Comparison of ENCODE assay signal across 7 mouse cellular contexts in genomic region chr2:62573753-62574159, GRCm38 (mm10). TPM values are rescaled to one million over a fixed set of nuclear protein-coding genes. Genes with fewer than 3 reads are reported as not detected.
DNase-seq lines count a peak whose midpoint lies in the region; ATAC-seq and TF ChIP-seq lines count a peak whose summit lies in the region.

Gene Fap, minus strand, starts transcription at chr2:62574075.

- H3K4me1 ChIP-seq in lung, postnatal 0 days (ENCODE audit: insufficient read depth, low read depth, low read length): no peaks in the 10 kb centered on the region
- no peaks in the 10 kb centered on the region for H3K4me1 ChIP-seq in stomach, embryonic 16.5 days (ENCODE audit: control insufficient read depth, insufficient read depth, low read length)
- H3K4me1 ChIP-seq in liver, embryonic 11.5 days (replicated peaks; ENCODE audit: control insufficient read depth, insufficient read depth, low read length): no peaks in the 10 kb centered on the region

- DNase-seq in lung, postnatal 0 days (ENCODE audit: low spot score): peak; percentile 50
- no peak for DNase-seq in lung, postnatal 25 days (ENCODE audit: low spot score)
- DNase-seq in fibroblast of lung, adult 2 months (ENCODE audit: low read depth): peak; percentile 91
- no peak for DNase-seq in liver, embryonic 11.5 days (ENCODE audit: low spot score)
- no peak for DNase-seq in retina, postnatal 1 day

- TF ChIP-seq EP300 in lung, postnatal 0 days (IDR thresholded peaks at IDR 0.05): no peak

- H3K4me3 ChIP-seq in lung, postnatal 0 days (ENCODE audit: low read depth, low read length): no peak within 1 kb of the TSS
- peak within 1 kb of the TSS; percentile 39 for H3K4me3 ChIP-seq in stomach, embryonic 16.5 days (replicated peaks; ENCODE audit: low read length)
- H3K4me3 ChIP-seq in liver, embryonic 11.5 days (ENCODE audit: low read depth, low read length): no peak within 1 kb of the TSS

- no peak within 1 kb of the TSS for H3K27ac ChIP-seq in lung, postnatal 0 days (ENCODE audit: low read length)
- peak within 1 kb of the TSS; percentile 57 for H3K27ac ChIP-seq in stomach, embryonic 16.5 days (ENCODE audit: low read length)
- no peak within 1 kb of the TSS for H3K27ac ChIP-seq in liver, embryonic 11.5 days (ENCODE audit: low read depth, low read length)

- H3K27me3 ChIP-seq in lung, postnatal 0 days (replicated peaks; ENCODE audit: insufficient read depth, low read length): no peaks in the 10 kb centered on the region
- no peaks in the 10 kb centered on the region for H3K27me3 ChIP-seq in stomach, embryonic 16.5 days (ENCODE audit: control insufficient read depth, insufficient read depth, low read length)
- no peaks in the 10 kb centered on the region for H3K27me3 ChIP-seq in liver, embryonic 11.5 days (replicated peaks; ENCODE audit: control insufficient read depth, insufficient read depth, low read length)

- H3K9me3 ChIP-seq in lung, postnatal 0 days (ENCODE audit: low read length): no peaks in the 10 kb centered on the region
- no peaks in the 10 kb centered on the region for H3K9me3 ChIP-seq in stomach, embryonic 16.5 days (replicated peaks; ENCODE audit: control insufficient read depth, low read length)
- no peaks in the 10 kb centered on the region for H3K9me3 ChIP-seq in liver, embryonic 11.5 days (ENCODE audit: control insufficient read depth, low read length)

- no peak for ATAC-seq in lung, postnatal 0 days
- 0 out of 4 replicates have a peak, but pooled peaks of 1 of the 2 experiments have one; percentile 1 for ATAC-seq in hematopoietic stem cell, adult 5-6 weeks (replicated peaks in 1 of 2; ENCODE audit: insufficient read depth in 1 of 2, low FRiP score in 2 of 2, low TSS enrichment in 1 of 2, low read depth in 1 of 2, poor library complexity in 2 of 2, severe bottlenecking in 2 of 2)
- peak; percentile 62; the same call in 1 of the 2 replicates for ATAC-seq in stomach, embryonic 16.5 days (ENCODE audit: insufficient read depth, low FRiP score)
- ATAC-seq in liver, embryonic 11.5 days (replicated peaks; ENCODE audit: low FRiP score): no peak

- H3K9ac ChIP-seq in lung, postnatal 0 days (replicated peaks; ENCODE audit: low read depth): no peak within 1 kb of the TSS
- peak within 1 kb of the TSS; percentile 45 for H3K9ac ChIP-seq in stomach, embryonic 16.5 days (ENCODE audit: low read length)
- H3K9ac ChIP-seq in liver, embryonic 11.5 days (ENCODE audit: low read depth, low read length): no peak within 1 kb of the TSS

- H3K4me2 ChIP-seq in lung, postnatal 0 days (replicated peaks; ENCODE audit: low read depth, low read length): peak within 1 kb of the TSS; percentile 28; the same call in 1 of the 2 replicates
- peak within 1 kb of the TSS; percentile 38 for H3K4me2 ChIP-seq in stomach, embryonic 16.5 days (ENCODE audit: low read depth, low read length)
- no peak within 1 kb of the TSS for H3K4me2 ChIP-seq in liver, embryonic 11.5 days

- 63% methylated on average over 12 of the region's 12 CpGs for WGBS in lung, postnatal 0 days
- WGBS in stomach, embryonic 16.5 days: 35% methylated on average over 12 of the region's 12 CpGs
- WGBS in liver, embryonic 11.5 days: 71% methylated on average over 12 of the region's 12 CpGs

- TF ChIP-seq CTCF in lung, postnatal 0 days (IDR thresholded peaks at IDR 0.05): no peak

- H3K36me3 ChIP-seq in lung, postnatal 0 days (ENCODE audit: insufficient read depth, low read length): no peaks in the 10 kb centered on the region
- no peaks in the 10 kb centered on the region for H3K36me3 ChIP-seq in stomach, embryonic 16.5 days (ENCODE audit: control insufficient read depth, insufficient read depth, low read length)
- H3K36me3 ChIP-seq in liver, embryonic 11.5 days (ENCODE audit: control insufficient read depth, insufficient read depth, low read length): no peaks in the 10 kb centered on the region

RNA-seq across cellular contexts. Expression of gene Fap, which starts in this region (rescaled TPM):
- polyA plus RNA-seq in lung, postnatal 0 days (2015; fragmentation: Nextera tagmentation; extraction: Ambion mirVana): 0.90 and 1.1 TPM in 2 replicates
- 2.2 and 13.9 TPM in 2 replicates for total RNA-seq in hematopoietic stem cell, adult 5-6 weeks (2017)
- polyA plus RNA-seq in stomach, embryonic 16.5 days (2015; fragmentation: Nextera tagmentation; extraction: Ambion mirVana): 17.1 and 18.4 TPM in 2 replicates
- 1.0 and 1.1 TPM in 2 replicates for polyA plus RNA-seq in liver, embryonic 11.5 days (2014; fragmentation: Nextera tagmentation; extraction: Ambion mirVana)

Comparison
In these comparisons a context has a peak if more than half of its experiments do, and no peak if none do; other contexts are left out.
1. DNase-seq: peak in lung, postnatal 0 days (single experiment) and fibroblast of lung, adult 2 months (single experiment); none in lung, postnatal 25 days (single experiment), liver, embryonic 11.5 days (single experiment) and retina, postnatal 1 day (single experiment).